Mouse (Mus musculus): ENCODE data around the gene Pcif1.
"Not testable (repeated sequence)": the region's sequence is repeated elsewhere in the genome, so short reads cannot be mapped to it uniquely, and the experiment has no call there.

Gene Pcif1

DNA sequence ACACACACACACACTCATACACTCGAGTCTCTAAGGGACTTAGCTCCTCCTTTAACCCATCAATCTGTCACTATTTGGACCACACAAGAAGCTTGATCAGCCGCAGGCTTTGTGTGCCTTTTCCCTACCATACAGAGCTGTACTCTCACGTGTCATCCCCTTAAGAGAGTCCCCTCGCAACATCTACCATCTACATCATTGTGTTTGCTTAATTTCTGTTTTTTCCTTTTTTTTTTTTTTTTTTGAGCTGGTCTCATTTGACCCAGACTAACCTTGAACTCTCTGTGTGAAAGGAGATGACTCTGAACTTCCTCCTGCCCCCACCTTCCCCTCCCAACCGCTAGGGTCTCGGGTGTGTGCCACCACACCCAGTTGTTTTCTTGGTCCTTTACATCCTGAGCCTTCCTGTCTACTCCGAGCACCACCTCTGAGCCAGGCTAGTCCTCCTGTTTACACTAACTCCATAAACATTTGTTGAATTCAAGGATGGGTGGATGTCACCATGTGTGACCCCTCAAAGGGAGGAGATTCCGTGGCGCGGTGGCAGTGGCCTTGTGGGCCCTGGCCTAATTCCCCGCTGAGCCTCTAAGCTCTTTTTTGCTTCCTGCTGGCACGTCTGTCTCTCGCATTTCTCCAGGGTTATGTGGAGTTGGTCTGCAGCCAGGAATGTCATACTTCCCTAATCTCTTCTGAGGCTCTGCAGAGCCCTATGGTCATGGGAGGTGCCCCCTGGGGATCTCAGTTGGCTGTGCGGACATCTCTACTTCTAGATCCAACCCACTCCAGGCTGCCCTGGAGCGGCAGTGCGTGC lies 12.2 kb upstream of the Pcif1 start:
- no peak for DNase-seq (ENCODE audit: extremely low read depth, low read depth, low spot score)

DNA sequence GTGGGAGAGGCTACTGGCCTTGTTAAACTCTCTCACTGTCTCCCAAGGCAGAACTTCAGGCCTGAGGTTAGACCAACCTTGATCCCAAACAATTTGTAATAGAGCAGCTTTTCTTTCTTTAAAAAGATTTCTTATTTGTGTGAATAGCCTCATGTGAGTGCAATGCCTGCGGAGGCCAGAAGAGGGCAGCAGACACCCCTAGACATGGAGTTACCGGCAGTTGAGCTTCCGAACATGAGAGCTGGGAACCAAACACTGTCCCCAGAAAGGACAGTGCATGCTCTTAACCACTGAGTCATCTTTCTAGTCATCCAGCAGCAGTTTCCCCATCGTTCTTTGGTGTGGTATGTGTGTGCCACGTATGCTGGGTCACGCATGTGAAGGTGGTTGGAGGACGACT lies 11.5 kb upstream of the Pcif1 start:
- no peak for DNase-seq (ENCODE audit: extremely low read depth, low read depth, low spot score)

DNA sequence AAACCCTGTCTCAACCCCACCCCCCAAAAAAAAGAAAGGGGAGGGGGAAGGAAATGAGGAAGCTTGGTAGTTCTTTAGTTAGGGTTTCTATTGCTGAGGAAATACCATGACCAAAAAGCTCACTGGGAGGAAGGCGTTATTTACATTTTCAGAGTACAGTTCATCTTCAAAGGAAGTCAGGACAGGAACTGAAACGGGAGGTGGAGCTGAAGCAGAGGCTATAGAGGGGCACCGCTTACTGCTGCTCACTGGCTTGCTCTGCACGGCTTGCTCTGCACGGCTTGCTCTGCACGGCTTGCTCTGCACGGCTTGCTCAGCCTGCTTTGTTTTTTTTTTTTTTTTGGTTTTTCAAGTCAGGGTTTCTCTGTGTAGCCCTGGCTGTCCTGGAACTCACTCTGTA lies 10.6 kb upstream of the Pcif1 start:
- DNase-seq (ENCODE audit: extremely low read depth, low read depth, low spot score): no peak

DNA sequence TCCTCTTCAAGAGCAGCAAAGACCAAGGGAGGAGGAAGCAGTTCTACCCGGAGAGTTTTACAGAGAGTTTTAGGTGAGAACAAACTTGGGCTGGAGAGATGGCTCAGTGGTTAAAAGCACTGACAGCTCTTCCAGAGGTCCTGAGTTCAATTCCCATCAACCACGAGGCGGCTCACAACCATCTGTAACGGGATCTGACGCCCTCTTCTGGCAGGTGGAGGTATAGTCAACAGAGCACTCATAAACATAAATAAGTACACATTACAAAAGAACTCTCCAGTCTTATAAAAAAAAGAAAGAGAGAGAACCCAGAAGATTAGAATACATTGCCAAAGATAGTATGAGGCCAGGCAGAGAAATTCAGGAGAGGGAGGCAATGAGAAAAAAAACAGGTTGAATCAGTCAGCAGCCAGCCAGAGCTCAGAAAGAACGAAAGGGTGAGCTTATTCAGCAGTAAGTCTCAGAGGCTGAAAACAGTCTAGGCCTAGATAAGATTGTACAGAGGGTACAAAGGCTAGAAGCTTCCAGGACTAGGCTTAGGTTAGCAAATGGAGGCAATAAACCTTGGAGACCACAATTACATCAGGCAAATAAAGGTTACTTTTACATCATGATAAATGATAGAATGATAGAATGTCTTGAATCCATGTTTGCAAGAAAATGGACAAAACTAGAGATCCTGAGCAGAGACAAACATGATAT lies 7.4 kb upstream of the Pcif1 start:
- no peak for DNase-seq (ENCODE audit: extremely low read depth, low read depth, low spot score)

DNA sequence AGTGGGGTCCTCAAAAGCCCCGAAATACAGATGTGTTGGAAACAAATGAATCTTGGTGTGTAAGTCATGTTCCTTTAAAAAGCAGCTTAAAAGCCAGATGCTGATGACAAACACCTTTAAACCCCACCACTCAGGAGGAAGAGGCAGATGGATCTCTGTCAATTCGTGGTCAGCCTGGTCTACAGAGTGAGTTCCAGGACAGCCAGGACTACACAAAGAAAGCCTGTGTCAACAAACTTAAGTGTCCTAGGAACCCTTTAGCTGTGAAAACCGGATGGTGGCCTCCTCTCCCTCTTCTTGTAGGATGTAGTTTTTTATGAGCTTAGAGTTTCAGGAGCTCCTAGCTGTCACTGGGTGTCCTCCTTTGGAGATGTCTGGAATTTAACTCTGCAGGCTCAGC lies 5.5 kb upstream of the Pcif1 start:
- no peak for DNase-seq (ENCODE audit: extremely low read depth, low read depth, low spot score)

DNA sequence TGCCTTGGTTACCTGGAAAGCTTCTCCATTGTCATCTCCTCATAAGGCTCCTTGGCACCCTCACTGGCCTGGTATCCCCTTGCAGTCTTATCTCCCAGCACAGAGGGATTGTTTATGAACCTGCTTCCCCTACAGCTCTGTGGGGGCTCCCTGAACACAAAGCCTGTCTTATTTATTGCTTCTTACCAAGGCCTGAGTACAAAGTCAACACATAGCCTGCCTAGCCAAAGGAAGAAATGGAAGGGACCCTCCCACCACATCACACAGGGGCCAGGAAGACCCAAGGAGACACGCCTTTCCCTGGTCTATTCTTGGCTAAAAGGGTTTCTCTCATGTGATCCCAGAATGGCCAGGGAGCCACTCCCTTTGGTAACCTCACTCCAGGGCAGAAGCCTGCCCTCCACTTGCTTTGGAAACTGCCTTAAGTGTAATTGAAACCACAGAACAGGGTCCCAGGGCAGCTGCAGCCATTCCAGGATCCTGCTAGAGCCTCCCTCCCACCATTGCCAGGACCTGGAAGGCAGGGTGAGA lies 4.8 kb upstream of the Pcif1 start:
- no peak for DNase-seq (ENCODE audit: extremely low read depth, low read depth, low spot score)

DNA sequence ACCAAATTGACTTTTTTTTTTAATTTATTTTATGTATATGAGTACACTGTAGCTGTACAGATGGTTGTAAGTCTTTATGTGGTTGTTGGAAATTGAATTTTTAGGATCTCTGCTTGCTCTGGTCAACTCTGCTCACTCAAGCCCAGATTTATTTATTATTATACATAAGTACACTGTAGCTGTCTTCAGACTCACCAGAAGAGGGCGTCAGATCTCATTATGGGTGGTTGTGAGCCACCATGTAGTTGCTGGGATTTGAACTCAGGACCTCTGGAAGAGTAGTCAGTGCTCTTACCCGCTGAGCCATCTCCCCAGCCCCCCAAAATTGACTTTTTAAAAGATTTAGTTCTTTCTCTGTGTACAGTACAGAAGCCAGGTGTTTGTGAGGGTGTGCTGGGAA lies 3.5 kb upstream of the Pcif1 start:
- DNase-seq (ENCODE audit: extremely low read depth, low read depth, low spot score): not testable (repeated sequence)

DNA sequence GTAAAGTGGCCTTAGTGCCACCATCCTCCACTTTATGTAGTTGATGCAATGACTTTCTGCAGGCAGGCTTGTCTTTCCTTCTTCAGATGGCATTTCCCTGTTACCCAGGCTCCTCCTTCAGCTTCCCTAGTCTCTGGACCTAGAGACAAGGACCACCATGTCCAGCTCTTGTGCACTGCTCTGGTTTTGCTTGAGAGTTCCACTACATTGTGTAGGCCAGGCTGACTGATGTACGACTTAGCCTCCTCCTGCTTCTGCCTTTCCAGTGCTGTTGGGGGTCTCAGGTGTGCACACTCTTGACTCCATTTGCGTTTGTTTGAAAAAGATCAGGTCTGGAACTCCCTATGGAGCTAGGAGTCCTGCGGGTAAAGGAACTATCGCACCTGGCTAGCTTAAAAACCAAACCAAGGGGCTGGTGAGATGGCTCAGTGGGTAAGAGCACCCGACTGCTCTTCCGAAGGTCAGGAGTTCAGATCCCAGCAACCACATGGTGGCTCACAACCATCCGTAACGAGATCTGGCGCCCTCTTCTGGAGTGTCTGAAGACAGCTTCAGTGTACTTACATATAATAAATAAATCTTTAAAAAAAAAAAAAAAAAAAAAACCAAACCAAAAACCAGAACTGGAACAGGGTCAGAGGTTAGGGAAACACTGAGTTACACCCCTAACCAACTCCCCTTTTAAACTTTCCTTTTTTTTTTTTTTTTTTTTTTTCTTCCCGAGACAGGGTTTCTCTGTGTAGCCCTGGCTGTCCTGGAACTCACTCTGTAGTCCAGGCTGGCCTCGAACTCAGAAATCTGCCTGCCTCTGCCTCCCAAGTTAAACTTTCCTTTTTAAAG lies 1.5 kb upstream of the Pcif1 start:
- DNase-seq (ENCODE audit: extremely low read depth, low read depth, low spot score): not testable (repeated sequence)

DNA sequence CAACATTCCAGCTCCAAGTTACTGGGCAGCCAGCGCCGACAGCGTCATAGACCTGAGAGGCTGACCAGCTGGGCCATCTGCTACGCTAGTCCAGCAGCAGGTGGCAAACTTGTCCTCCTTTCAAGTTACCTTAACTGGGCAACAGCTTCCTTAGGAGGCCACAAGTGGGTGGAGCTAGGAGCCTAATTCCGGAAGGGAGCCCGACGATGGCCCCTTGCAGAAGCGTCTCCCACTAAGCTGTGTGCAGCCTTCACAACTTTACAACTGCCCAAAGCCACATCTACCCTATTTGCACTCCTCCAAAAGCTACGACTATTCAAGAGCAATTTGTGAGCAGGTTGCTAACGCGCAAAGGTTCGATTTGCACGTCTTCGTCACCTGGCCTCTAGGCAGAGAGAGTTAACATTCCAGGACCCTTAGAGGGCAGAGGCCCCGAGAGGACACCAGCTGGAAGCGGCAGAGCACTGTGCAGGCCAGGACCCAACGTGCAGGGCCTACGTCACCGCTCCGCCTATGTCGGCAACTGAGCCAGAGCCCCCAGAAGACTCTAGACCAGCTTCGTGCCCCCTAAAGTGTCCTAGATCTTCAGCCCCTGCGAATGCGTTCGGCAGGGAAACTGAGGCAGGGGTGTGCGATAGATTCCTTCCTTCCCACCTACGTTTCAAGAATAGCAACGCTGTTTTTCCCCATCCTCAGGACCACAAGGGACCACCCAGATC lies 436 bp upstream of the Pcif1 start:
- DNase-seq (ENCODE audit: extremely low read depth, low read depth, low spot score): no peak

DNA sequence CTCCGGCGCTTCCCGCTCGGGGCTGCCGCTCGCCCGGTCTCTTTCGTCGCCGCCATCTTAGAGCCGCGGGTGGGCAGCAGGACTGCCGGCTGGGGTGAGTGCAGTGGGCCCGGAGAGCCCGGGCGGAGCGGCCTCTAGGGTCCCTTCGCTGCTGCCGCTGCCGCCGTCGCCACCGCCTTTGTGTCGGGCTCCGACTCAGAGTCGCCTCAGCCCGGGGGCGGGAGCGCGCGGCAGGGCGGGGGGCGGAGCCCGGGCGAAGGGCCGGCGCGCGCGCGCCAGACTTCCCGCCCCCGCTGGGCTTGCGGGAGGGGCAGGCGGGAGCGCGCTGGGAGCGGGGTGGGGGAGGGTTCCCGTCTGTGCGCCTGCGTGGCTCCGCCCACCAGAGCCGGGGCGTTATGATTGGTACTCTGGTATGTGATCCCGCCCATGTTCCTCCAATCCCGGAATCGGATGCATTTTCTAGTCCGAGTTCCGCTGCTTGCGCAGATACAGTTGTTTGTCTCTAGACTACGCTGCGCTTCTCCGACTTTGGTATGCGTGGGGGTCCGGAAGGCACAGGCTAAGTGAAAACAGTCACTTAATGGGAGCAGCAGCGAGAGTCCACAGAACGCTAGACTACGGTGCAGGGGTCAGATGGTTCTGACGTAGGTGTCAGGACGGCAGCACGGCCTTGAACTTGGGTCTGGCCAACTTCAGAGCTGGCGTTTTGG lies 619 bp downstream of the Pcif1 start:
- DNase-seq (ENCODE audit: extremely low read depth, low read depth, low spot score): no peak

DNA sequence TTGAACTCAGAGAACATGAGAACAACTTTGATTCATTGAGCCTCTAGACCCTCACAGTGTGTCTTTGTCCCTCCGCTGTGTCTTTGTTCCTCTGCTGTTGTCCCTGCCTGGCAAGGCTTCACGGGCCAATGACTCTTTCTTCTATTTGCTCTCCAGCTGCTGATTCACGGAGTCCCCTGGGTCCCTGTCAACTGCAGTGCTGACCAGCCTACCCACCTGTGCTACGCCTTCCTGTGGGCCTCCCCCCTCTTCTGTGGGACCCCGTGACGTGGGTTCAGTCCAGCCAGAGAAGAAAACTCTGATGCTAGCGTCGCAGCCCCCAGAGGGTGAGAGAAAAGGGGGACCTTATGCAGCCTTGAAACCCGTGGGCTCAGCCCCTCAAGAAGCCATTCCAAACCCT lies 3.5 kb downstream of the Pcif1 start:
- no peak for DNase-seq (ENCODE audit: extremely low read depth, low read depth, low spot score)

DNA sequence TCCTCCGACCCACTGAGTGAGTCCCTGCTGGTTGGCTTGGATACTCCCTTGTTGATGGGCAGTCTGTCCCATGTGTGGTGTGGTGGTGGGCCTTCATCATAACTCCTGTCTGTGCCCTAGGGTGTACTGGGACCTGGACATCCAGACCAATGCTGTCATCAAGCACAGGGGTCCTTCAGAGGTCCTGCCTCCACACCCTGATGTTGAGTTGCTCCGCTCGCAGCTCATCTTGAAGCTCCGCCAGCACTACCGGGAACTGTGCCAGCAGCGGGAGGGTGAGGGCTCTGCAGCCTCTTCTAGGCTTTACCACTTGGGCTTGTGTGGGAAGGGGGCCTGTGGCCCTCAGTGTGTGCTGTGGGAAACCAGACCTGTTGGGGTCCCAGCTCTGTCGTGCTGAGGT lies 6.7 kb downstream of the Pcif1 start:
- no peak for DNase-seq (ENCODE audit: extremely low read depth, low read depth, low spot score)

DNA sequence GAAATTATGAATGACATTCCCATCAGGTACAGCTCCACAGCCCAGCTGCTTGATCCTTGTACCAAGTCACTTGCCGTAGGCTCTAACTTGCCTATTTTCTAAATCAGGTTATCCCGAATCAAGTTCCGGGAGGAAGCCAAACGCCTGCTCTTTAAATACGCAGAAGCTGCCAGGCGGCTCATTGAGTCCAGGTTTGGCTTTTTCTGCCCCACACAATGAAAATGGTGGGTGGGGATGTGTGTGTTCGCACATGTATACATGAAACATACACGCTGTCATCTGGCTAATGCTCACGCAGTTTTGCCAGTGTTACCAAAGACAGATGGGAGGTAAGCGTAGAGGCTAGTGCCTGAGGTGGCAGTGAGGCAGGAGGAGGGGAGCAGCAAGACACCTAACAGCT lies 7.5 kb downstream of the Pcif1 start:
- no peak for DNase-seq (ENCODE audit: extremely low read depth, low read depth, low spot score)

DNA sequence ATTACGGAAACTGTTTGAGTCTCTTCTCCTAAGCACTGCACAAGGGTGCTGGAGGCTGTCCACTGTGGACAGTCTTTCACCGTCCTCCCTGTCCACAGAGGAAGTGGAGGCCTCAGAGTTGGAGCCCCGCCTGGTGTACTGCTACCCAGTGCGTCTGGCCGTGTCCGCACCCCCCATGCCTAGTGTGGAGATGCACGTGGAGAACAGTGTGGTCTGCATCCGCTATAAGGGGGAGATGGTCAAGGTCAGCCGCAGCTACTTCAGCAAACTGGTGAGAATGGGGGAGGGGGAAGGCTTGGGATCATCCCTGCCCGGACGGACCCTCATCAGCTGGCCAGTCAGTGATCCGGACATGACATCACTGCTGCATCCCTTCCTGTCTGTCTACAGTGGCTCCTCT lies 9.9 kb downstream of the Pcif1 start:
- no peak for DNase-seq (ENCODE audit: extremely low read depth, low read depth, low spot score)

DNA sequence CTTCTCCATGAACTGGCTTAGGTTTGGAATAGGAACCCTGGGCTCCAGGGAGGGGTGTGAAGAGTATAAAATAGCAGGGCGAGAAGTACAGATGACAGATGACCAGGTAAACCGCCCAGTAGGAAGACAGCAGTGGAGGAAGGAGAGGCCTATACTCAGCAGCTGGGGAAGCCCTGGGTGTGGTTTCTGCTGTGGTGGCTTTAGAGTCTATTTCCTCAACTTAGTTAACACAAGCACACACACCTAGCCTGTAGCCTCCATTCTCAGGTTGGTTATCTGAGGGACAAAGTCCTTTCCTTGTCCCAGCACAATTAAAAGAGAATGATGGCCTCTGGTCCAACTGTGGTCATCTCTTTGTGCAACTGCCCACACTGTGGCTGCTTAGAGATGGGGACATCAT lies 10.9 kb downstream of the Pcif1 start:
- no peak for DNase-seq (ENCODE audit: extremely low read depth, low read depth, low spot score)

DNA sequence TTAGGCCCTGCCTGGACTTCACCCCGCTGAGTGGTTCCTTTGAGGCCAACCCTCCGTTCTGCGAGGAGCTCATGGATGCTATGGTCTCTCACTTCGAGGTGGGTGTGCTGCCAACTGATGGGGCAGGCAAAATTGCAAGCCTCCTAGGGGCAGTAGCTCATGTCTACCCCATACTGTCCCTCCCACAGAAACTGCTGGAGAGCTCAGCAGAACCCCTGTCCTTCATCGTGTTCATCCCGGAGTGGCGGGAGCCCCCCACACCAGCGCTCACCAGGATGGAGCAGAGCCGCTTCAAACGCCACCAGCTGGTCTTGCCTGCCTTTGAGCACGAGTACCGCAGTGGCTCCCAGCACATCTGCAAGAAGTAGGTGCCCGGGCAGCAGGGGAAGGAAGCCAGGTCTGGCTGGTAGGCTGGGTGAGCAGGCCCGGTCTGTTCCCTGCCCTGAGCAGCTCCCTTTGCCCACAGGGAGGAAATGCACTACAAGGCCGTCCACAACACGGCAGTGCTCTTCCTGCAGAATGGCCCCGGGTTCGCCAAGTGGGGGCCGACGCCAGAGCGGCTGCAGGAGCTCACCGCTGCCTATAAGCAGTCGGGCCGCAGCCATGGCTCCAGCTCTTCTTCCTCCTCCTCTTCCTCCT lies 11.4 kb downstream of the Pcif1 start:
- no peak for DNase-seq (ENCODE audit: extremely low read depth, low read depth, low spot score)

DNA sequence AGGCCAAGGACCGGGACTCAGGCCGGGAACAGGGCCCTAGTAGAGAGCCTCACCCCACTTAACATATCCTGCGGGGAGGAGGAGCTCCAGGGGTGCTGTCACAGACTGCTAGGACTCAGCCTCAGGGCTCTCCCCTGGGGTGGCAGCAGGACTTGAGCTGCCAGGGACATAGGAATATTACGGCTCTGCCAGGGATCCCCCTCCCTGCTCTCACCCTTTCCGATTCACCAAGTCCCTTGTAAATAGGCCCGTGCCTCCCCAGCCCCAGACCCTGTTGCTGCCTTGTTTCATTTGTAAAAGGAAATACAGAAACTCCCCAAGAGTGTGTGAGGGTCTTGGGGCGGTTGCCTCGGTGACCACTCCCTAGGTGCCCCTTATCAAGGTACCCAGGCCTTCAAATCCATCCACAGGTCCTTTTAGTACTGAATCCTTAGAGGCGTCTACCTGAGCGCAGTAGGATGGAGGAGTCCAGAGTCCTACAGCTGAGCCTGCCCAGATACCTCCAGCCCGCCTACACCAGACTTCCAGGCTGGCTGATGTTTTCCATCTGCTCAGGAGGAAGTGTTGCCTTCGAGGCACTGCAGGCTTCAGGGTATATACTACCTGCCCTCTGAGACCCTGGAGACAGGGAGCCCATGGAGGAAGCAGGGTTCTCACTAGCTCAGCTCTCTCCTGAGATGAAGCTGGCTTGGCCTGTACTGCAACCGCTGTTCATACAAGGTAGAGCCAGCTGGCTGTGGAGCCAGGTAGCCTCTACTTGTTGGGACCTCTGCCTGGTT lies 12.1 kb downstream of the Pcif1 start:
- no peak for DNase-seq (ENCODE audit: extremely low read depth, low read depth, low spot score)

DNA sequence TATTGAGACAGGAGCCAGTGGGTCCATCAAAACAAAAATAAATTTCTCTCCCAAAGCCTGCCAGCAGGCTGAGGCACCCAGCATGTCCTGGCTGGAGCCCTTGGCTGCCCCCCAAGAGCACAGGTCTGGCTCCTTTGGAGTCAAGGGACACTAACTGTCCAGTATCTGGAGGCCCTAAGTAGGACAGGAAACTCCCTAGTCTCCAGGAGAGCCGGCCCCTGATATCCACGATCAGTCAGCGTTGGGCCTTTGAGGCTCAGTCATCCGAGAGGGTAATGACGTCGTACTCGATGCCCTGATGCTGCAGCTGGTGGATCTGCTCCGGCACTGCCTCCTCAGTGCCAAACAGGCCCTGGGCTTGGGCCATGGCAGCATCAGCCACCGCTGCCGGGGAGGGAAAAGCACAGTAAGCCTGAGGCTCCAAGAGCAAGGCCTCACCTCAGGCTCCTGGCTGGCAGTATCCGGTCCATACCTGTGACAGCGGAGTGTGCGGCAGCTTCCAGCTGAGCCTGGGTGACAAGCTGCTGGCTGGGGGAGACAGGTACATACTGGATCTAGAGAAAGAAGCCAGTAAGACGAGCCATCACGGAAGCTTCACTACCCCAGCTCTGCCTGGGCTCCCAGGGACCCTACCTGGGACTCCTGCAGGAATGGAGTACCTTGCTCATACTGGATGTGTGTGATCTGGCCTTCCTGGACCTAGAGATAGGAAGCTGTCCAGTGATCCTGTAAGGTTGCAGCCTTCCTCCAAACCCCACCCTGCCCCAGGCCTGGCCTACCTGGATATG lies 13.0 kb downstream of the Pcif1 start:
- DNase-seq (ENCODE audit: extremely low read depth, low read depth, low spot score): no peak
